Mouse (Mus musculus): Measurements from ENCODE around the gene Hist1h2bl.
A peak's percentile ranks its signal among the peaks of the same experiment; 100 is the strongest.
"Not testable (repeated sequence)": the region's sequence is repeated elsewhere in the genome, so short reads cannot be mapped to it uniquely, and the experiment has no call there.

Hist1h2bl gene

DNA sequence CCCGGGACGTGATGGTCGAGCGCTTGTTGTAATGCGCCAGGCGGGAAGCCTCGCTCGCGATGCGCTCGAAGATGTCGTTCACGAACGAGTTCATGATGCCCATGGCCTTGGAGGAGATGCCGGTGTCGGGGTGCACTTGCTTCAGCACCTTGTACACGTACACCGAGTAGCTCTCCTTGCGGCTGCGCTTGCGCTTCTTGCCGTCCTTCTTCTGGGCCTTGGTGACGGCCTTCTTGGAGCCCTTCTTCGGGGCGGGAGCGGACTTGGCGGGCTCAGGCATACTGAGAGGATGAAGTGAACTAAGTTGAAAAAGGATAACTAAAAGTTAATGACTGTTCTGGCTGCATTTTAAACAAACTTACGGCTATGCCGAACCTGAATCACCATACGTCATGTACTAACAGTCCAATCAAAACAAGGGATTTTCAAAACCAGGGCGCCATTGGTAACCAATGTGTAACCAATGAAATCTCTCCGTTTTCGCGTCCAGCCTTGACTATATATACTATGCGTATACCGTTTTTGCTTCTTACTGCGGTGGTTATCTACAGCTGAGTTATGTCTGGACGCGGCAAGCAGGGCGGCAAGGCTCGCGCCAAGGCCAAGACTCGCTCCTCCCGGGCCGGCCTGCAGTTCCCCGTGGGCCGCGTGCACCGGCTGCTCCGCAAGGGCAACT lies at the start of gene Hist1h2bl, which contains the start of gene Hist1h2ai:
TSS of gene Hist1h2bl (minus strand) at position 280 of the 676 bp plus-strand sequence.
TSS of gene Hist1h2ai (plus strand) at position 559 of the 676 bp plus-strand sequence.
- DNase-seq (ENCODE audit: low spot score) = peak; percentile 64

GRCm38 (mm10) chr13:21755707-21756106 lies 39.8 kb upstream of the Hist1h2bl start:
- DNase-seq (ENCODE audit: low spot score) = no peak

- DNase-seq (ENCODE audit: low spot score) = not testable (repeated sequence)
Observed at GRCm38 (mm10) chr13:21754294-21755001, 38.5 kb upstream of the Hist1h2bl start.

GRCm38 (mm10) chr13:21753524-21754285 lies 37.8 kb upstream of the Hist1h2bl start, which contains the start of the genes Hist1h2ak and Hist1h2bn:
TSS of gene Hist1h2ak (minus strand) at chr13:21753827.
TSS of gene Hist1h2bn (plus strand) at chr13:21754123.
- peak; percentile 55 for DNase-seq (ENCODE audit: low spot score)

DNA sequence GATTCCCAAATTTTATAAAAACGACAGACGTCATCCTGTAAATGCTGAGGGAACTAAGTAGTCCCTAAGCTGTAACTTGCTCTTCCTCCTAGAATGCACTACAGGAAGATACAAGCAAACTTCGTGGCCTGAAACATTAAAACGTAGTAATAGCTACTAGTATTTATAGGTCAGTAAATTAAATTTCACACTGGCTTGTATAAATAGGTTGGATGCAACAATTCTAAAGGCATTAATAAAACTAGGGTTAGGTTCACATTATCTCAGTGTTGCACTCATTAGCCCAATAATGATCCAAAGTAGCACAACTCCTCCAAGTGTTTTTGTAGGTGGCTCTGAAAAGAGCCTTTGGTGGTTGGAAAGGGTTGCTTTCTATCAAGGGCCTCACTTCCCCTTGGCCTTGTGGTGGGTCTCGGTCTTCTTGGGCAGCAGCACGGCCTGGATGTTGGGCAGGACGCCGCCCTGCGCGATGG lies 37.1 kb upstream of the Hist1h2bl start:
- no peak for DNase-seq (ENCODE audit: low spot score)

DNA sequence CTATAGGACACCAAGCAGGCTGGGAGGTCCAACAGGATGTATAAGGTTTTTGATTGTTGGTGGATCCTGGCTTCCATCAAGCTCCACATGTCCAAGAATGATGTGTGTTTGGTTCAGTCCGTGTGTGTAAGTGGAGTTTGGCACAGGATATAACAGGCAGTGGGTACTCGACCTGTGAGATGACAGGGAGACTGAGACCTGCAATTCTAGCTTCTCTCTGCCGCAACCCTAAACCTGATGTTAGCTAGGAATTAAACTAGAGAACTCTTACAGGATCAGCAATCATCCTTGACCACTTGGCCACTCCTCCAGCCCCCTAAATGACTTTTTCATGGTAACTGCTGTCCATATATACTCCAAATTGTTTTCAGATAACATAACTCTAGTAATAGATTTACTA lies 36.4 kb upstream of the Hist1h2bl start:
- DNase-seq (ENCODE audit: low spot score) = no peak

- no peak for DNase-seq (ENCODE audit: low spot score)
Observed at GRCm38 (mm10) chr13:21751827-21752226, 35.9 kb upstream of the Hist1h2bl start.

GRCm38 (mm10) chr13:21751417-21751816 lies 35.5 kb upstream of the Hist1h2bl start:
- no peak for DNase-seq (ENCODE audit: low spot score)

DNA sequence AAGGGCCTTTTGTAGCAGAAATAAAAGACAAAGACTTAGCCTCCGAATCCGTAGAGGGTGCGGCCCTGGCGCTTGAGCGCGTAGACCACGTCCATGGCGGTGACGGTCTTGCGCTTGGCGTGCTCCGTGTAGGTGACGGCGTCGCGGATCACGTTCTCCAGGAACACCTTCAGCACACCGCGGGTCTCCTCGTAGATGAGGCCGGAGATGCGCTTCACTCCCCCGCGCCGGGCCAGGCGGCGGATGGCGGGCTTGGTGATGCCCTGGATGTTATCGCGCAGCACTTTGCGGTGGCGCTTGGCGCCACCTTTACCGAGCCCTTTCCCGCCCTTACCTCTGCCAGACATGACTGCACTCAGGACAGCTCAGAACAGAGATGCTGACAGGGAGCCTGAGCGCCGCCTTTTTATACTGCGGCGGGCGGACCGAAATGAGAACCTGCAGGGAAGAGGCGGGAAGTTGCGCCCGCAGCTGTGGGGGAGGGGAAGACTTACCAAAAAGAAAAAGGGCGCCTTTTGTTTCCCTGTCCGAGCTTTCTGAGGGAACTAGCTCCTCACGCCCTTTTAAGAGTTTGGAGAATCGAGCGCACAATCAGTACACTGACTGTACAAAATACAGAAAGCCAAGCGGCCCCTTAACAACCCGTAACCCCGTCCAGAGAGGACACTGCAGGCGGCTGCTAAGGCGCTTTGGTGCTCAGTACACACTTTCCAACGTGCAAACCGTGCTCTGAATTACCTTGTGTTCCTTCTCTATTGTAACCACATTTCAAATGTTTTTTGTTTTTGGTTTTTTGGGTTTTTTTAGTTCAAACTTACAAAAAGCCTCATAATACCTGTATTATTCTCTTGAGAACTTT lies 34.4 kb upstream of the Hist1h2bl start, which contains the start of gene Hist1h4k:
TSS of gene Hist1h4k (minus strand) at position 347 of the 859 bp plus-strand sequence.
- DNase-seq (ENCODE audit: low spot score) = peak; percentile 92

- no peak for DNase-seq (ENCODE audit: low spot score)
Observed at GRCm38 (mm10) chr13:21749387-21750158, 33.6 kb upstream of the Hist1h2bl start.

GRCm38 (mm10) chr13:21745006-21745405 lies 29.1 kb upstream of the Hist1h2bl start:
- DNase-seq (ENCODE audit: low spot score) = no peak

- DNase-seq (ENCODE audit: low spot score) = peak; percentile 87
Observed at GRCm38 (mm10) chr13:21734906-21735767, 19.2 kb upstream of the Hist1h2bl start, which contains the start of gene Hist1h4j. TSS of gene Hist1h4j (plus strand) at chr13:21735064.

DNA sequence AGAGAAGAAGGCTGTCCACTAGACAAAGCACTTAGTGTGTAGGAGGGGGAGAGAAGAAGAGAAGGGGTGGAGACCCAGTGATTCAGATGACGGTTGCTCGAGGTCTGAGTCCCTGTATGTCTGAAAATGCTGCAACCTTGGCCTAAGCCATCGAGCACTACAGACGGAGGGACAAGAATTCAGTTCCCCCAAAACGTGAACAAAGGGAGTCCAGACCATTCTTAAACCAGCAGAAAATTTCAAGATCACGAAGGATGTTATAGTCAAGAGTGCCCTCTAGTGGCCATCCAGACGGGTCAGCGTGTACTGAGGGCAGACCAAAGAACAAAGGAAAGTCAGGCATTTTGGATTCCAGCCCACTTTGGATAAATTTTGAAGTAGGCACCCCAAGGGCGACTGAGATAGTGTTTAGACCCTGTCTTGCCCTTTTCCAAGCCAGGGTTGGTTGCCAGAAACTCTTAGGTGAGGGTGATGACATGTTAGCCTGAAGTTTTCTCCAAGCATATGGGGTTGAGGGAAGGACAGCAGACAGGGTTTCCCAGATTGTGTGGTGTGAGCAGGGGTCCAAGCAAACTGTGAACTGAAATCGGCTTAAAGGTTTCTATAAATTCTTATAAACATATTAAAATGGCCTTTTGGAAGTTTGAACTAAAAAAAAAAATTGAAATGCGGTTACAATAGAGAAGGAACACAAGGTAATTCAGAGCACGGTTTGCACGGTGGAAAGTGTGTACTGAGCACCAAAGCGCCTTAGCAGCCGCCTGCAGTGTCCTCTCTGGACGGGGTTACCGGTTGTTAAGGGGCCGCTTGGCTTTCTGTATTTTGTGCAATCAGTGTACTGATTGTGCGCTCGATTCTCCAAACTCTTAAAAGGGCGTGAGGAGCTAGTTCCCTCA lies 18.3 kb upstream of the Hist1h2bl start:
- DNase-seq (ENCODE audit: low spot score) = peak; percentile 73

GRCm38 (mm10) chr13:21733466-21733865 lies 17.5 kb upstream of the Hist1h2bl start:
- no peak for DNase-seq (ENCODE audit: low spot score)

DNA sequence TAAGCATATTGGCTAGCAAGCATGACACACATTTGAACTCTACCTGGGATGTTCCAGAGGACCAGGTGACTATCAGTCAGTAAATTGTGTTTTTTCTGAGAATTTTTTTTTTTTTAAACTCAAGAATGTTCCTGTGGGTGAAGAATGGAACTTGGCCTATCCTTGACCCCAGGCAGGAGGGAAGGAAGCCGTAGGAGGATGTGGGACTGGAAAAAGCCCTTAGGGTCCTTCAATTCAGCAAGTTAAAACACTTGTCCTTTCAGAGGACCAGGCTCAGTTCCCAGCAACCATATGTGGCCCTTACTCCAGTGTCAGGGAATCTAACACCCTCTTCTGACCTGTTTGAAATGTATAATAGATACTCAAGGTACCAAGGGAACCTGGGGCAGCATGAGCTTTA lies 13.6 kb upstream of the Hist1h2bl start:
- DNase-seq (ENCODE audit: low spot score) = no peak

- DNase-seq (ENCODE audit: low spot score) = no peak
Observed at GRCm38 (mm10) chr13:21727948-21728572, 12.1 kb upstream of the Hist1h2bl start.

DNA sequence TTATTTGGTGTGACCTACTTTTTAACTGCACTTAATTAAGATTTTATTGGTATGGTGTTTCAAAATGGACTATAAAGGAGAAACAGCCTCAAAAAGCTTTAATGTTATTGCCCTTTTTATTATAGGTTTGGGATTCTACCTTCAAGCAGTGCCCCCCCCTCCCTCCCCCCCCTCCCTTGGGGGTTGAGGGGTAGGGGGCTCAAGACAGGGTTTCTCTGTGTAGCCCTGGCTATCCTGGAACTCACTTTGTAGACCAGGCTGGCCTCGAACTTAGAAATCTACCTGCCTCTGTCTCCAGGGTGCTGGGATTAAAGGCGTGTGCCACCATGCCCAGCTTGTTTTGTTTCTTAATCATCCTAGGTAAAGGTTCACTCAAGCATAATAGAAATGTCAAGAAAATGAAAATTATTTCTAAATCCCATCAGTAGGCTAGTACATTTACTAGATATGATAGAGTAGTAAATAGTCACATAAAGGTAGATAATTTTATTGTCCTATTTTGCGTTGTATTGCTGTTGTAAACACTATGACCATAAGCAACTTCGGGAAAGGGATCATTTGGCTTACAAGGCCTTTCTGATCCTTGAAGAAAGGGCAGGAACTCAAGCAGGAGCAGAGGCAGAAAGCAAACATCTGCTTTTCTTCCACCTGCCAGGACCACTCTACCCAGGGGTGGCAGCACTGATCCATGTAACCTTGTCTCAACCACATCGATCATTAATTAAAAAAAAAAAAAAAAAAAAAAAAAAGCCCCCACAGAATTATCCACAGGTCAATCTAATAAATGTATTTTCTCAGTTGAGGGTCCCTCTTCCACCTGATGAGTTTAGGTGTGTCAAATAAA lies 7.3 kb upstream of the Hist1h2bl start:
- no peak for DNase-seq (ENCODE audit: low spot score)
